Mouse (Mus musculus): ENCODE measurements around the gene Eif2s1.

DNA sequence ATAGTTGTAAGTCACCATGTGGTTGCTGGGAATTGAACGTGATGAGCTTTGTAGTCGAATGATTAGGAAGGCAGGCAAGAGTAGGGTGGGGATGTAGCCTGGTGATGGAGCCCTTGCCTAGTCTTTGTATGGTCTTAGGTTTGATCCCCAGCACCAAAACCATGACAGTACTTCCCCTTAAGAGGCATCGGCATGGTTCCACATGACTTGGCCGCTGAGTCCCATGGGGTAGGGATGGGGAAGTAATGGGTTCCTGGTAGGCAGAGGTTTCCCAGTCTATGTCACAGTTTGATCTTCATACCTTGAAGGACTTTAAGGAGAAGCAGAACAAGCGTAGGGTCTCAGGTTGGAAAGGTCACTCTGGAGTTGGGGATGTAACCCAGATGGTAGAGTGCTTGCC lies 39.8 kb downstream of the Eif2s1 start:
- no peak for TF ChIP-seq CHD2 (IDR thresholded peaks at IDR 0.05; ENCODE audit: low read depth, low read length)
- TF ChIP-seq ZC3H11A (IDR thresholded peaks at IDR 0.05; ENCODE audit: borderline replicate concordance, low read depth, low read length): no peak
- no peak for TF ChIP-seq MAFK (IDR thresholded peaks at IDR 0.05; ENCODE audit: insufficient read depth, low read depth, low read length)
- no peak for TF ChIP-seq HCFC1 (IDR thresholded peaks at IDR 0.05; ENCODE audit: borderline replicate concordance, insufficient read depth, low read length)
- no peak for TF ChIP-seq ZNF384 (IDR thresholded peaks at IDR 0.05; ENCODE audit: low read depth, low read length)
